Mouse (Mus musculus): ENCODE measurements at regions not wholly inside any gene's neighbourhood (a gene's known extent, or its start where the extent isn't known, plus 50 kb on each side); places are given as distances from the start of the nearest gene placed in this dataset.

- TF ChIP-seq CTCF (conservative IDR thresholded peaks at IDR 0.05; ENCODE audit: low read length): no peak
- no peak for TF ChIP-seq POU5F1 (IDR thresholded peaks at IDR 0.05; ENCODE audit: borderline replicate concordance, low read length)
Observed at GRCm38 (mm10) chr19:15790620-15791263, 156.4 kb downstream of the Psat1 start.
